Mouse (Mus musculus) monocyte, adult 5-6 weeks (primary cell): ENCODE data around the gene Gipr. TPM values are rescaled to one million over a fixed set of nuclear protein-coding genes. Genes with fewer than 3 reads are reported as not detected.

Experiments
- ATAC-seq: fragments of 153-309, 156-312 bp; replicated peaks from 2 replicates; pipeline ENCODE4 v1.8.0; 2017; ENCODE audit warnings: mild to moderate bottlenecking; ENCODE audit not compliant: low TSS enrichment, insufficient number of reproducible peaks, severe bottlenecking, poor library complexity, low FRiP score
- total RNA-seq: library from RNA; stranded (forward); fragments of 200-1000, 200-491, 200-594 nt; gene quantifications from 3 replicates; pipeline ENCODE4 v1.2.3, GENCODE M21; 2017

Gene Gipr
- total RNA-seq, 1 experiment from 2014 or later, result not detected

DNA sequence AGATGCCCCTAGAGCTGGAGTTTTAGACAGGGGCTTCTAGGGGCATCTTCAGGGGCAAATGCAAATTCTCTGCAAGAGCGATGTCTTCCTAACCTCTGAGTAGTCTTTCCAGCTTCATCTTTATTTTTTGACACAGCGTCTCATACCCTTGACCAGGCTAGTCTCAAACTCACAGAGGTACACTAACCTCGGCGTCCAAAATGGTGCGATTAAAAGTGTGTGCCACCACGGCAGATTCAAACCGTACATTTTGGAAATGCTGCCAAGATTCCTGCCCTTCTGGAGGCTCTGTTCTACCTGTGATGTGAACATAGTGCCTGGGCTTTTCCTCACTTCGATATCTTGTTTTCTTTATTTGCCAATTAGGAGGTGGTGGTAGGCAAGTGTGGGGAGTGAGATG lies 46.8 kb downstream of the Gipr start:
- ATAC-seq, result no peak

DNA sequence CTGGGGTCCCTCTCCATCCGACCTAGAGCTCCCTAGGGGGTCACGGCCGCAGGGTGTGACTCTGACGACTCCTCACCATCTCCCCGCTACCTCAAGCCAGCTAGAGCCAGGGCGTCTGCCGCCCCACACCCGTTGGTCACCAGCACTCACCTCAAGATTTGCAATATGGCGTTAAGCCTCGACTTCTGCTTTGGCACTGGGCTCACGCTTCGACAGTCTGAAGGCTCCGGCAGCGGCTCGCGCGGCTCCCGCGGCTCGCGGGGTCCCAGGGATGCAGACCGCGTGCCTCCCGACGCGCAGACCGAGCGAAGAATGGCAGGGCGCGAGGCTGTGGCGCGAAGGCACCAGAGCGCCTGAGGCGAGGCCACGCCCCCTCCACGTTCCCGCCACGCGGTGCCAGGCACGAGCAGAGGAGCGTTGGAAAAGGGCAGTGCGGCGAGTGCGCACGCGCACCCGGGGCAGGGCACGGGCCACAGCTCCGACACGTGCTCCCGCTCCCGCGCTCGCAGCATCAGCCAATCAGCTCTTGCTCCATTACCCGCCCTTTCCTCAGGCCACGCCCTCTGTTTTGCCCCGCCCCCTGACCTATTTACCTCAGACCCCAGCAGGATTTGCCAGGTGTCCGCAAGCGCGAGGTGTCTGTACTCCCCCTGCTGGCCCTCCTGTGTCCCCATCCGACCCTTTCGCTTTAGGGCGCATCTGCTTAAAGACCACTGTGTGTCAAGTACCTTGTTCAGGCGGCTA lies 47.7 kb downstream of the Gipr start, which contains the start of gene Gm4969:
TSS of gene Gm4969 (minus strand) at position 341 of the 744 bp plus-strand sequence.
- ATAC-seq, result no peak

DNA sequence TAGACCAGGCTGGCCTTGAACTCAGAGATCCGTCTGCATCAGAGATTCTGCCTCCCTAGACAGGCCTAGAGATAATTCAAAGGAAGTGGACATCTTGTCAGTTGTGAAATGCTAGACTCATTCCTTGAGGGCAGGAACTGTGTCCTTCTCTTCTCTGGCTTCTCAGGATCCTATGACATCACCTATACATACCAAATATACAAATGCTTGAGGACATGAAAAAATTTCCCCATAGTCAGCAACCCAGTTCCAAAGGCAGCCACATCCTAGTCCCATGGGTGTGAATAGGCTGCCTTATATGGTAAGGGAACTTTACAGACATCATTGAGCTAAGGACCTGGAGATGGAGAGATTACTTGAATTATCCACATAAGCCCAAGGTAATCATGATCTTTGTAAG lies 56.4 kb downstream of the Gipr start:
- no peak for ATAC-seq

DNA sequence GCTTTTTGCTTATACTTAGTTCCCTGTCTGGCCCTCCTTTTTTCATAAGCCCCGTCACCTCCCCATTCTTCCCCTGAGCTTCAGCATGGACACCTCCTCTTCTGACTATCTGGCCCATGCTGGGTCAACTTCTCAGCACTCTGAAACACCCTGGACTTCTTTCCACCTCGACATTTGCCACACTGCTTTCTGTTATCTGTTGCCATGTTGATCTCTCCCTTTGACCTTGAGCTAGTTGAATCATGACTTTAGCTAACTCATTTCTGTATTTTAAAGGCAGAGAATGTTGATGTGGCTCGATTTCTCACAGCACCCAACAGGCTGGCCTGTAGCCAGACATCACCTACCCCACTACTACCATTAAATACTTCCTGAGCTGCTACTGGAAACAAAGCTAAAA lies 58.5 kb downstream of the Gipr start:
- ATAC-seq, result no peak

Other genes starting within 250 kb of the Gipr start
- not detected in 3 replicates for gene Nova2, start 240.2 kb downstream of the Gipr start, total RNA-seq
- gene Nanos2, start 178.7 kb downstream of the Gipr start, total RNA-seq, result 0.49 TPM in 1 of 3 replicates, not detected in the others
- gene Mypop, start 174.9 kb downstream of the Gipr start, total RNA-seq, result 0.75 to 2.1 TPM in 2 of 3 replicates, not detected in the other
- gene Irf2bp1, start 162.1 kb downstream of the Gipr start, total RNA-seq, result 7.1 to 10.5 TPM (median 7.8 TPM) in 3 replicates
- not detected in 3 replicates for gene Foxa3, start 142.6 kb downstream of the Gipr start, total RNA-seq
- gene Sympk, start 141.8 kb downstream of the Gipr start, total RNA-seq, result 23.9 to 51.1 TPM (median 38.5 TPM) in 3 replicates
- not detected in 3 replicates for gene Rsph6a, start 111.4 kb downstream of the Gipr start, total RNA-seq
- gene Dmwd, start 89.9 kb downstream of the Gipr start, total RNA-seq, result 0.39 to 3.2 TPM (median 0.43 TPM) in 3 replicates
- gene Dmpk, start 82.3 kb downstream of the Gipr start, total RNA-seq, result 0.97 to 1.5 TPM in 2 of 3 replicates, not detected in the other
- gene Six5, start 71.5 kb downstream of the Gipr start, total RNA-seq, result not detected in 3 replicates
- not detected in 3 replicates for gene Gm4969, start 47.8 kb downstream of the Gipr start, total RNA-seq
- 6.7 to 11.5 TPM (median 7.1 TPM) in 3 replicates for gene Fbxo46, start 46.3 kb downstream of the Gipr start, total RNA-seq
- gene Qpctl, start 16.8 kb downstream of the Gipr start, total RNA-seq, result 2.4 to 4.9 TPM (median 3.9 TPM) in 3 replicates
- gene Snrpd2, start 16.4 kb downstream of the Gipr start, total RNA-seq, result 27.7 to 42.9 TPM (median 30.8 TPM) in 3 replicates
- gene Eml2, start 10.3 kb upstream of the Gipr start, total RNA-seq, result 9.4 to 12.2 TPM (median 9.9 TPM) in 3 replicates
- gene Gpr4, start 46.4 kb upstream of the Gipr start, total RNA-seq, result 0.19 to 0.32 TPM in 2 of 3 replicates, not detected in the other
- 11.5 to 32.0 TPM (median 14.7 TPM) in 3 replicates for gene Opa3, start 62.2 kb upstream of the Gipr start, total RNA-seq
- gene Vasp, start 105.7 kb upstream of the Gipr start, total RNA-seq, result 230 to 263 TPM (median 254 TPM) in 3 replicates
- 1.9 TPM in 1 of 3 replicates, not detected in the others for gene Ppm1n, start 113.9 kb upstream of the Gipr start, total RNA-seq
- gene Rtn2, start 116.5 kb upstream of the Gipr start, total RNA-seq, result not detected in 3 replicates
- 30.9 to 43.8 TPM (median 36.9 TPM) in 3 replicates for gene Fosb, start 143.9 kb upstream of the Gipr start, total RNA-seq
- 15.0 to 19.8 TPM (median 18.0 TPM) in 3 replicates for gene Ercc1, start 178.7 kb upstream of the Gipr start, total RNA-seq
- 6.9 to 8.9 TPM (median 7.2 TPM) in 3 replicates for gene Cd3eap, start 193.4 kb upstream of the Gipr start, total RNA-seq
- gene Ppp1r13l, start 193.6 kb upstream of the Gipr start, total RNA-seq, result not detected in 3 replicates
- gene Ercc2, start 215.9 kb upstream of the Gipr start, total RNA-seq, result 21.0 to 32.4 TPM (median 25.4 TPM) in 3 replicates
- gene Klc3, start 238.0 kb upstream of the Gipr start, total RNA-seq, result 1.6 TPM in 2 of 3 replicates, not detected in the other
- gene Ckm, start 238.6 kb upstream of the Gipr start, total RNA-seq, result not detected in 3 replicates